Mouse (Mus musculus) testis, adult 2 months (tissue): ENCODE data around the gene Tln2.

Experiments used
- CTCF ChIP-seq: fragments of 200-500 bp; IDR thresholded peaks from 2 replicates; pipeline ENCODE4 v1.5.1; 2012; ENCODE audit warnings: low read depth, mild to moderate bottlenecking, inconsistent platforms, low read length, moderate library complexity; ENCODE audit not compliant: control insufficient read depth, insufficient read depth, insufficient replicate concordance
- POLR2A ChIP-seq: fragments of 200-500 bp; IDR thresholded peaks from 2 replicates; pipeline ENCODE4 v1.6.1; 2012; ENCODE audit warnings: low read depth, mild to moderate bottlenecking, inconsistent platforms, low read length, moderate library complexity; ENCODE audit not compliant: control insufficient read depth

DNA sequence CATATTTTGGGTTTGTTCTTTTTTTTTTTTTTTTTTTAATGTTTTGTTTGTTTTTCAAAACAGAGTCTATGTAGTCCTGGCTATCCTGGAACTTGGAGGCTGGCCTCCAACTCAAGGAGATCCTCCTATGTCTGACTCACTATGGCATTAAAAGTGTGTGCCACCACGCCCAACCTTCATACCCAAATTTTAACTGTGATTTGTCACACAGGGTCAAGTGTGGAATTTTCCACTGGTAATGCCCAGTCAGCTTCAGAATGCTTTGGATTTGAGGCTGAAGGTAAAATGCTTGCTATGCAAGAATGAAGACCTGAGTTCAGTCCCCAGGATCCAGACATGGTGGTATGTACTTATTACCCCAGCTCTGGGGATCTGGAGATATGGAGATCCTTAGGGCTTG lies 49.7 kb upstream of the Tln2 start:
- TF ChIP-seq CTCF (no peak), POLR2A (no peak)
